Mouse (Mus musculus): Measurements from ENCODE around the gene Taf1c. TPM values are rescaled to one million over a fixed set of nuclear protein-coding genes. Genes with fewer than 3 reads are reported as not detected.

Taf1c gene
- polyA plus RNA-seq, 1 experiment from 2014 or later, result 12.9 TPM

DNA sequence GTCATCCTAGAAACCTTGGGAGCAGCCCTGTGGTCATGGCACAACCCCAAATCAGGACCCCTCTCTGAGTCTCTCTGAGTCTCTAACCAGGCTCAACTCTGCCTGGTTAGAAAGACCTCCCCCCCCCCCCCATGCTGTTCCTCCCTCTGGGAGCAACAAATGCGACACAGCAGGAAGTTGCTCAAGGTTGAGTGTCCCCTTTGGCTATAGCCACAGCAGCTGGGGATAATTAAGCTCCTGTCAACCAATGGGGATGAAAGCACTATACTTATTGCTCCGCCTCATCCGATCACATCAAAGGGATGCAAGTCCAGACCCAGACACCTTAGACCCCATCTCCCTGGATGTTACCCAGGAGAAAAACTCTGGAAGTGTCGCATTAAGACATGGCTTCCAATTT lies 17.5 kb upstream of the Taf1c start:
- no peak for ATAC-seq (replicated peaks; ENCODE audit: low FRiP score)
- H3K27ac ChIP-seq, result no peak overlapping the region
- 0 out of 2 replicates have a peak, but pooled peaks cover 3% of the 10 kb centered on the region for H3K4me1 ChIP-seq
- no peaks in the 10 kb centered on the region for H3K36me3 ChIP-seq
- no peak overlapping the region for H3K4me3 ChIP-seq (replicated peaks)
- H3K4me2 ChIP-seq, result no peak overlapping the region
- H3K27me3 ChIP-seq, result no peaks in the 10 kb centered on the region
- no peaks in the 10 kb centered on the region for H3K9me3 ChIP-seq (replicated peaks)
- no peak overlapping the region for H3K9ac ChIP-seq
- WGBS, result 58% methylated on average over 4 of the region's 4 CpGs

DNA sequence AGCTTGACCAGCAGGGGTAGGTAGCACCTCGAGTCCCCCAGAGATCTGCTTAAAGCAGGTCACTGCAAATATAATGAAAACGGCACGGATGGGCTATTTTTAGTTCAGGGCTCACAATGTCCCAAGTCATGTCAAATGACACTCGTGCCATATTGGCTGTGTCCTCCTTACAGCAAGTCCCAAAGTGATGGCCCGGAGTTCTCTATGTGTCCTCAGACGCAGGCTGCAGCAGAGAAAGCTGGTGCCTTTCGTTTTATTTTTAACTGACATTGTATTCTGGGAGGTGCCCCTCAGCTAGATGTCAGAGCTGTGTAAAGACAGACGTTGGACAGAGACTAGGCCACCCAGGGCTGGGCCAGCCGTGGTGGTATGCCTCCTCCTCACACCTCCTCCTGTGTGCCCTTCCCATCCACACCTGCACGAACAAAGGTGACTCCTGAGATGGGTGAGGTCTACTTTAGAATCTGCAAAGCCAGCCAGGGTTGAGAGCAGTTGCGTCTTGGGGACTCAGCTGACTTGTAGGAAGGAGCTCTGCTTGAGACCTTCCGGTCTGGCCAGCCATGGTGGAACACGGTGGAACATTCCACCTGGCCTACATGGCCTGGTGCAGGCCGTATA lies 15.9 kb upstream of the Taf1c start:
- ATAC-seq (replicated peaks; ENCODE audit: low FRiP score), result no peak
- Histone ChIP-seq H3K9me3 (replicated peaks) (no peaks in the 10 kb centered on the region), H3K36me3 (no peaks in the 10 kb centered on the region), H3K4me1 (no peaks in the 10 kb centered on the region), H3K4me3 (replicated peaks) (no peak overlapping the region), H3K9ac (no peak overlapping the region), H3K27ac (no peak overlapping the region), H3K4me2 (no peak overlapping the region), H3K27me3 (no peaks in the 10 kb centered on the region)
- WGBS, result 86% methylated on average over 14 of the region's 14 CpGs

DNA sequence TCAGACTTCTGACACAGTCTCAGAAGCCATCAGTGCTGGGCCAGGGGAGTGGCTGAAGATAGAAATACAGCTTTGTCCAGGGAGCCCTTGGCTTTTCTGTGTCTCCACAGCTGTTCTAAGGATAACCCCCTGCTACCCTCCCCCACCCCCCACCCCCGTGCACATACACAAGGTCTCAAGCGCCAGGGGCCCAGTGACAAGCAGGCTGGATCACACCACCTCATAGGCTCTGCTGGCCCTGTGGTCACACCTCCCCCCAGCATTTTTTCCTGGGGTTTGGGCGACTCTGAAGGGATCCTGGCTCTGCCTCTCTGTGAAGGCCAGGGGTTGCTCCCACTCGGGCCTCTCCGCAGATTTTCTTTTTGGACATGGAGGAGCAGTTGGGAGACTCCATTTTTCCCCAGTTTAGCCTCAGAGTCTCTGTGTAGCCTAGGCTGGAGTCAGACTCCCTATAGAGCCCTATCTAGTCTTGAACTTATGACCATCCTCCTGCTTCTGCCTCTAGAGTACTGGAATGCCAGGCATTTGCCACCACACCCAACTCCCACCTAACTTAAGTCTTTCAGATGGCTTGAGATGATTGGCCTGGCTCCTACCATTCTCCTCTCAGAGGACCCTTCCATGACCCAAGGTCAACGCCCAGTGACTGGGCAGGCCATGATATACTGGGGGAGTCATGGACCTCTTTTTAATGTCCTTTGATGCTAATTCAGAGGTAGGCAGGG lies 15.3 kb upstream of the Taf1c start:
- ATAC-seq (replicated peaks; ENCODE audit: low FRiP score), result no peak
- no peaks in the 10 kb centered on the region for H3K27me3 ChIP-seq
- no peak overlapping the region for H3K4me3 ChIP-seq (replicated peaks)
- H3K27ac ChIP-seq, result no peak overlapping the region
- H3K9ac ChIP-seq, result no peak overlapping the region
- H3K4me2 ChIP-seq, result no peak overlapping the region
- no peaks in the 10 kb centered on the region for H3K4me1 ChIP-seq
- WGBS, result 62% methylated on average over 6 of the region's 6 CpGs
- H3K9me3 ChIP-seq (replicated peaks), result no peaks in the 10 kb centered on the region
- H3K36me3 ChIP-seq, result no peaks in the 10 kb centered on the region

DNA sequence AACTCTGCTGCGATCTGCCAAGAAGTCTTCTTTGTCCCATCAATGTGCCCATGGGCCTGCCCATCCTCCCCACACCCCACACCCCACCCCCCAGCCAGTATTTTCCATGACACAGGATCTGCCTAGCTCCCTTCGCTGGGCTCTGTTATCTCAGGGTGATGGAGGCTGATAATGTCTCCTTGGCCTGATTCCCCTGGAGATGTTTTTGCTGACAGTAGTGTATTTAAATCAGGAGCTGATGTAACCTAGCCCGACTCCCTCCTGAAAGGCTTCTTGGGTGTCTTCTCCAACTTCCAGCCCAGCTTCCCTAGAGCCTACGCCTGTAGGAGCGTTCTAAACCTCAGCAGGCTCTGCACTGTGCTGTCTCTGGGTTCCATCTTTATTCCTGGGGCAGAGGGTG lies 13.9 kb upstream of the Taf1c start:
- Histone ChIP-seq H3K36me3 (no peaks in the 10 kb centered on the region), H3K4me2 (no peak overlapping the region), H3K4me3 (replicated peaks) (no peak overlapping the region), H3K27ac (no peak overlapping the region), H3K4me1 (no peaks in the 10 kb centered on the region), H3K27me3 (no peaks in the 10 kb centered on the region), H3K9me3 (replicated peaks) (no peaks in the 10 kb centered on the region), H3K9ac (no peak overlapping the region)
- 73% methylated on average over 5 of the region's 5 CpGs for WGBS
- ATAC-seq (replicated peaks; ENCODE audit: low FRiP score), result no peak

DNA sequence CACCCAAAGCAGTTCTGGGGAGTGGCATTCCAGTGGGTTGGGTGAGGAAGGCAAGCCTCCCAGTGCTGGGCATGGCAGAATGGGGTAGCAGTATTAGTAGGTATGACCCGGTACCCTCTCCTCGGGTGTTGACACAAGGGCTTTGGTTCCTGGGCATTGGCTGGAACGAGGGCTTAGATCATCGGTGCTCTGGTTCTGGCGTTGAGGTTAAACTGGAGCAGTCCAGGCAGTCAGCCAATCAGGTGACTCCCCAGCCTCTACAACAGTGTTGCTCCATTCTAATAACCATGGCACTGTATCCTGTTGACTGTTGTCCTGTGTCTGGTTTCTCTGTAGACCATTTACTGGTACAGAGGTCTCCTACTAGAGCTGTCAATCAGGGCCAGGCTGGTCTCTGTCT lies 12.6 kb upstream of the Taf1c start:
- 95% methylated on average over 5 of the region's 5 CpGs for WGBS
- no peak overlapping the region for H3K4me2 ChIP-seq
- H3K36me3 ChIP-seq, result no peaks in the 10 kb centered on the region
- H3K27me3 ChIP-seq, result no peaks in the 10 kb centered on the region
- H3K9ac ChIP-seq, result no peak overlapping the region
- ATAC-seq (replicated peaks; ENCODE audit: low FRiP score), result no peak
- H3K27ac ChIP-seq, result no peak overlapping the region
- H3K4me1 ChIP-seq, result no peaks in the 10 kb centered on the region
- H3K9me3 ChIP-seq (replicated peaks), result no peaks in the 10 kb centered on the region
- H3K4me3 ChIP-seq (replicated peaks), result no peak overlapping the region

DNA sequence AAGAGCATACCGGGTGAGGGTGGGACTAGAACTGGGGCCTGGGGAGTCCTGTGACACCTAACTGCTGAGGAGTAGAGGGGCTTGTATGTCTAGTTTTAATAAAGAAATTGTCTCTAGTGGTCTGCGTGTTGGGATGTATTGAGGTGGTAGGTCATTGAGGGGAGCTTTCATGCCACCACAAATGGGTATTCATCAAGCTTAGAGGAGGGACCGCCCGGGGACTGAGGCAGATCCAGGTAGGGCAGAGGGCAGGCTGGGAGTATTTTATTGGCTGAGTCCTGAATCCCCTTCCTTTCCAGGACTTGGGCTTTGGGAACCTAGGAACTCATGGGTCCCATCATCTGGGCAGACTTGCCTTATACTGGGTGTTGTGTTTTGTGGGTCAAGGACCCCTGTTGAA lies 11.8 kb upstream of the Taf1c start:
- H3K27ac ChIP-seq, result no peak overlapping the region
- no peaks in the 10 kb centered on the region for H3K4me1 ChIP-seq
- ATAC-seq (replicated peaks; ENCODE audit: low FRiP score), result no peak
- no peak overlapping the region for H3K4me3 ChIP-seq (replicated peaks)
- no peaks in the 10 kb centered on the region for H3K9me3 ChIP-seq (replicated peaks)
- no peak overlapping the region for H3K4me2 ChIP-seq
- 87% methylated on average over 4 of the region's 4 CpGs for WGBS
- no peak overlapping the region for H3K9ac ChIP-seq
- no peaks in the 10 kb centered on the region for H3K36me3 ChIP-seq
- no peaks in the 10 kb centered on the region for H3K27me3 ChIP-seq

DNA sequence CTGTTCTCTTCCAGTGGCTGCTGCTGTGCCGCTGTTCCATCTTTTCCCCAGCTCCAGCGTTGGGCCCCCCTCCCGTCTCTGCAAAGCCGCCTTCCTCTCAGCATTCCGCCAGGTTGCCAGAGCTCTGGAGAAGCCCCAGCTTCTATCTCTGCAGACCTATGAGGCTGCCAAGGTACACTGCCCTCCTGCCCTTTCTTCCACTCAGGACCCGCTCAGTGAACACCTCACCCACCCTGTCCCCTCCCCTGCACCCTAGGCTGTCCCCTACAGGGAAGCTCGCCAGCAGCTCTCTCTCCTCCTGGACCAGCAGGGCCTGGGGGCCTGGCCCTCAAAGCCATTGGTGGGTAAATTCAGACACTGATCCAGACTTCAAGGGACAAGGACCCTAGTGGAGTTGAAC lies 11.3 kb upstream of the Taf1c start:
- no peak for ATAC-seq (replicated peaks; ENCODE audit: low FRiP score)
- Histone ChIP-seq H3K36me3 (no peaks in the 10 kb centered on the region), H3K4me1 (no peaks in the 10 kb centered on the region), H3K27me3 (no peaks in the 10 kb centered on the region), H3K4me3 (replicated peaks) (no peak overlapping the region), H3K4me2 (no peak overlapping the region), H3K9me3 (replicated peaks) (no peaks in the 10 kb centered on the region), H3K9ac (no peak overlapping the region), H3K27ac (no peak overlapping the region)
- WGBS, result 77% methylated on average over 7 of the region's 7 CpGs

DNA sequence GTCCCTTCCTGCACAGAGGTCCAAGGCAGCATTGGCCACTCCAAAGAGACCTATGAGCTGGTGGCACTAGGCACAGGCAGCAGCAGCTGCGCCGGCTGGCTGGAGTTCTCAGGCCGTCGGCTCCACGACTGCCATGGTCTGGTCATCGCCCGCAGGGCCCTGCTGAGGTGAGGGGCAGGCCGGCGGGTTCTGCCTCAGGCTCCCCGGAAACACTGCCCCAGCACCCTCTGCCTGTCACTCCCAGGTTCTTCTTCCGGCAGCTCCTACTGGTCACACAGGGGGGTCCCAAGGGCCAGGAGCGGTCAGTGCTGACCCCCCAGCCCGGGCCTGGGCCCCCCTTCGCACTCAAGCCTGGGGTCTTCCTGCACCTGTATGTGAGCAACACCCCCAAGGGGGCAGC lies 10.1 kb upstream of the Taf1c start:
- H3K4me2 ChIP-seq, result no peak overlapping the region
- H3K9ac ChIP-seq, result no peak overlapping the region
- no peaks in the 10 kb centered on the region for H3K9me3 ChIP-seq (replicated peaks)
- 75% methylated on average over 14 of the region's 14 CpGs for WGBS
- H3K4me3 ChIP-seq (replicated peaks), result no peak overlapping the region
- no peak overlapping the region for H3K27ac ChIP-seq
- no peak; the same call in 1 of the 2 replicates for ATAC-seq (replicated peaks; ENCODE audit: low FRiP score)
- no peaks in the 10 kb centered on the region for H3K36me3 ChIP-seq
- no peaks in the 10 kb centered on the region for H3K4me1 ChIP-seq
- no peaks in the 10 kb centered on the region for H3K27me3 ChIP-seq

DNA sequence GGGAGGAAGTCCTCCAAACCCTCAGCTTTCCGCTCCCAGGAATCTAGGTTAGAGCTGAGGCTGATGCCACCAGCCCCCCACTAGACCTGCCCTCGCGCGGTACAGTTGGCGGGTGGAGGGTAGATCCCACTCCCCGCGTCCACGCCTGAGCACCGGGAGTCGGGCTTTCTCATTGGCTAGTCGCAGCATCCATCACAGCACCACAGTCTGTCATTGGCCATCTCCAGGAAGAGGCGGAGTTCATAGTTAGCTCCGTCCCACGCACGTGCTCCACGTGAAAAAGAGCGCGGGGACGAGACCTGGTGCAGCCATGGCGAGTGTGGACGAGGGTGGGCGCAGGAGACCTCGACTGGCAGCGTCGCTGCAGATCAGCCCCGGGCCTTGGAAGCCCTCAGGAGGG lies 7.4 kb upstream of the Taf1c start, which contains the start of gene Adad2:
Gene Adad2, plus strand, starts transcription at position 277 of the 400 bp plus-strand sequence.
- ATAC-seq (replicated peaks; ENCODE audit: low FRiP score), result no peak
- Histone ChIP-seq H3K9ac (no peak within 1 kb of the TSS), H3K27me3 (no peaks in the 10 kb centered on the region), H3K4me3 (replicated peaks) (no peak within 1 kb of the TSS), H3K4me1 (no peaks in the 10 kb centered on the region), H3K4me2 (no peak within 1 kb of the TSS), H3K27ac (no peak within 1 kb of the TSS), H3K9me3 (replicated peaks) (0 out of 2 replicates have a peak, but pooled peaks cover 6% of the 10 kb centered on the region), H3K36me3 (no peaks in the 10 kb centered on the region)
- 84% methylated on average over 26 of the region's 26 CpGs for WGBS

DNA sequence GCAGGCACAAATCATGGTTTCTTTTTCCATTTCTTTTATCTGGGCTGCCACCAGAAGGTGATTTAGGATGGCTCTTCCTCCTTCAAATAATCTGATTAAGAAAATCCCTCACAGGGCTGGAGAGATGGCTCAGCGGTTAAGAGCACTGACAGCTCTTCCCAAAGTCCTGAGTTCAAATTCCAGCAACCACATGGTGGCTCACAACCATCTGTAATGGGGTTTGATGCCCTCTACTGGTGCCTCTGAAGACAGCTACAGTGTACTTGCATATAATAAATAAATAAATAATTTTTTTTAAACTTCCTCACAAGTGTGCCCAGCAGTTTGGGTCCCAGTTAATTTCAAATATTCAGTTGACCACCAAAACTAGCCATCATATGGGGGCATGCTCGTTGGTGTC lies 1.2 kb upstream of the Taf1c start:
- WGBS, result 81% methylated on average over 2 of the region's 2 CpGs
- H3K27me3 ChIP-seq, result no peaks in the 10 kb centered on the region
- H3K4me2 ChIP-seq, result no peak overlapping the region
- H3K9me3 ChIP-seq (replicated peaks), result 0 out of 2 replicates have a peak, but pooled peaks cover 6% of the 10 kb centered on the region
- H3K27ac ChIP-seq, result no peak overlapping the region
- no peak overlapping the region for H3K4me3 ChIP-seq (replicated peaks)
- no peak for ATAC-seq (replicated peaks; ENCODE audit: low FRiP score)
- H3K36me3 ChIP-seq, result peaks cover 17% of the 10 kb centered on the region
- H3K9ac ChIP-seq, result no peak overlapping the region
- peaks cover 14% of the 10 kb centered on the region for H3K4me1 ChIP-seq

DNA sequence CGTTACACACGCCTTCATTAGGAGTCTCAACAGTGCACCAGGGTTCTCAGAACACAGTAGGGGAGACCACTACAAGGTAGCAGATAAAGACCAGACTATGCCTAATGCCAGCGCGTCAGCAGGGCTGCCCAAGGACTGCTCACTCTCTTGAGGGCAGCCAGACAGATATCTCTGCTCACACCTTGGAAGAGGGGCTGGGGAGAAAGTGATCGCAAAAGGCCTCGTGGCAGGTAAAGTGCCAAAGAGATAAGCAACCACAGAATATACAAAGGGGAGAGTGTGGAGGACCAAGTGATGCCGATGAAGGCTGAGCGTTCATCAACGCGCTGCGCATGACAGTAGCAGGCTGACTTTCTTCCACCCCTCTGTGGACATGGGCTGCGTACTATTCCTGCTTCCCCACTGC lies 621 bp downstream of the Taf1c start:
- Histone ChIP-seq H3K4me1 (peaks cover 14% of the 10 kb centered on the region), H3K4me2 (peak overlapping the region; percentile 86), H3K9ac (peak overlapping the region; percentile 76), H3K27me3 (no peaks in the 10 kb centered on the region), H3K27ac (no peak overlapping the region), H3K4me3 (replicated peaks) (peak overlapping the region; percentile 86), H3K36me3 (peaks cover 35% of the 10 kb centered on the region), H3K9me3 (replicated peaks) (0 out of 2 replicates have a peak, but pooled peaks cover 2% of the 10 kb centered on the region)
- no peak for ATAC-seq (replicated peaks; ENCODE audit: low FRiP score)
- 37% methylated on average over 12 of the region's 12 CpGs for whole genome bisulfite sequencing

DNA sequence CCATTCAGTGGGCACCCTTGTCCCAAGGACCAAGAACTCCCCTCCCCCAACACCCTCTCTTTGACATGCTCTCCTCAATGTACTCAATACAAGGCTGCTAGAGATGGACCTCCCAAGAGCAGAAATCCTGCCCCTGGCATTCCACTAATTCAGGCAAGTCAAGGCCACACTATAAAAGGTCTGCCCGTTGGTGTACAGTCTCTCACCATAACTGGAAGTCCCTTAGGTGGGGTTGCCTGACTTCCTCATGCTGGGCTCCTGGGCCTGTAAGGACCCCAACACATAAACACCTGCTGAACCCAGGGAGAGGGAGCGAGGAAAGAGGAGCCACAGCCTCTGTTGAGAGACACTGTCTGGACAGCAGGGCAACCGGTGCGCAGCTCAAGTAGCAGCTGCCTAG lies 1.3 kb downstream of the Taf1c start:
- WGBS, result 95% methylated on average over 4 of the region's 4 CpGs
- Histone ChIP-seq H3K4me3 (replicated peaks) (peak overlapping the region; percentile 86), H3K27me3 (no peaks in the 10 kb centered on the region), H3K36me3 (peaks cover 42% of the 10 kb centered on the region), H3K4me1 (peaks cover 14% of the 10 kb centered on the region), H3K27ac (no peak overlapping the region), H3K9me3 (replicated peaks) (no peaks in the 10 kb centered on the region), H3K9ac (no peak overlapping the region), H3K4me2 (peak overlapping the region; percentile 86)
- ATAC-seq (replicated peaks; ENCODE audit: low FRiP score), result no peak
